Mouse (Mus musculus) retina, postnatal 1 day (tissue): ENCODE data around the gene Ogn.

Source experiments
- DNase-seq: peaks from one replicate; pipeline ENCODE4 v3.0.0-alpha.2; 2012

Gene Ogn

GRCm38 (mm10) chr13:49607714-49608113, at the start of gene Ogn:
Gene Ogn (plus strand): TSS chr13:49608046.
- DNase-seq: no peak

- peak; percentile 27 for DNase-seq
Observed at GRCm38 (mm10) chr13:49559185-49559584, 48.7 kb upstream of the Ogn start.

- no peak for DNase-seq
Observed at GRCm38 (mm10) chr13:49560886-49561285, 47.0 kb upstream of the Ogn start.

- no peak for DNase-seq
Observed at GRCm38 (mm10) chr13:49564347-49564746, 43.5 kb upstream of the Ogn start.

- DNase-seq: peak; percentile 9
Observed at GRCm38 (mm10) chr13:49570371-49570770, 37.5 kb upstream of the Ogn start.

- DNase-seq: no peak
Observed at GRCm38 (mm10) chr13:49571418-49571817, 36.4 kb upstream of the Ogn start.

GRCm38 (mm10) chr13:49581541-49582530, 26.0 kb upstream of the Ogn start, which contains the start of gene Omd:
Gene Omd (plus strand): TSS chr13:49582462.
- DNase-seq: no peak

- DNase-seq: no peak
Observed at GRCm38 (mm10) chr13:49583859-49584258, 24.0 kb upstream of the Ogn start.

- DNase-seq: no peak
Observed at GRCm38 (mm10) chr13:49584307-49585005, 23.4 kb upstream of the Ogn start.

- no peak for DNase-seq
Observed at GRCm38 (mm10) chr13:49586062-49586461, 21.8 kb upstream of the Ogn start.

- DNase-seq: peak; percentile 46
Observed at GRCm38 (mm10) chr13:49602541-49602940, 5.3 kb upstream of the Ogn start.

- no peak for DNase-seq
Observed at GRCm38 (mm10) chr13:49603603-49604002, 4.2 kb upstream of the Ogn start.

GRCm38 (mm10) chr13:49608589-49609322, 910 bp downstream of the Ogn start:
- DNase-seq: no peak

- DNase-seq: no peak
Observed at GRCm38 (mm10) chr13:49617021-49617420, 9.2 kb downstream of the Ogn start.

- no peak for DNase-seq
Observed at GRCm38 (mm10) chr13:49618365-49618764, 10.5 kb downstream of the Ogn start.

- DNase-seq: no peak
Observed at GRCm38 (mm10) chr13:49623216-49623615, 15.4 kb downstream of the Ogn start.

- no peak for DNase-seq
Observed at GRCm38 (mm10) chr13:49628167-49628566, 20.3 kb downstream of the Ogn start.

- DNase-seq: no peak
Observed at GRCm38 (mm10) chr13:49629076-49629475, 21.2 kb downstream of the Ogn start.

GRCm38 (mm10) chr13:49639965-49640364, 32.1 kb downstream of the Ogn start:
- no peak for DNase-seq

GRCm38 (mm10) chr13:49642650-49643049, 34.8 kb downstream of the Ogn start:
- no peak for DNase-seq

GRCm38 (mm10) chr13:49643669-49644362, 36.0 kb downstream of the Ogn start:
- DNase-seq: no peak
